Mouse (Mus musculus): ENCODE results near the gene Dennd2c. TPM values are rescaled to one million over a fixed set of nuclear protein-coding genes. Genes with fewer than 3 reads are reported as not detected.
"Not testable (repeated sequence)": the region's sequence is repeated elsewhere in the genome, so short reads cannot be mapped to it uniquely, and the experiment has no call there.

Gene Dennd2c
- polyA plus RNA-seq, 1 experiment from 2014 or later = 1.5 TPM

GRCm38 (mm10) chr3:103208237-103208636 is 105.8 kb downstream of the Dennd2c start:
- H3K27ac ChIP-seq = no peak overlapping the region
- H3K27me3 ChIP-seq = no peaks in the 10 kb centered on the region
- no peak overlapping the region for H3K4me2 ChIP-seq
- H3K36me3 ChIP-seq = no peaks in the 10 kb centered on the region
- no peak overlapping the region for H3K4me3 ChIP-seq
- H3K9ac ChIP-seq = no peak overlapping the region
- H3K4me1 ChIP-seq (replicated peaks) = no peaks in the 10 kb centered on the region
- 71% methylated on average over 2 of the region's 2 CpGs for WGBS
- no peaks in the 10 kb centered on the region for H3K9me3 ChIP-seq
- no peak for ATAC-seq (ENCODE audit: low FRiP score)

- ATAC-seq (ENCODE audit: low FRiP score) = no peak
- H3K36me3 ChIP-seq = no peaks in the 10 kb centered on the region
- H3K4me1 ChIP-seq (replicated peaks) = no peaks in the 10 kb centered on the region
- H3K4me3 ChIP-seq = no peak overlapping the region
- H3K9me3 ChIP-seq = no peaks in the 10 kb centered on the region
- H3K27me3 ChIP-seq = no peaks in the 10 kb centered on the region
- H3K9ac ChIP-seq = no peak overlapping the region
- WGBS = 90% methylated on average over 2 of the region's 2 CpGs
- H3K27ac ChIP-seq = no peak overlapping the region
- no peak overlapping the region for H3K4me2 ChIP-seq
Observed at GRCm38 (mm10) chr3:103211101-103211500, 108.7 kb downstream of the Dennd2c start.

- WGBS = 89% methylated on average over 1 of the region's 1 CpGs
- no peak overlapping the region for H3K9ac ChIP-seq
- no peak overlapping the region for H3K27ac ChIP-seq
- H3K36me3 ChIP-seq = no peaks in the 10 kb centered on the region
- no peaks in the 10 kb centered on the region for H3K4me1 ChIP-seq (replicated peaks)
- H3K4me3 ChIP-seq = no peak overlapping the region
- no peaks in the 10 kb centered on the region for H3K9me3 ChIP-seq
- no peak for ATAC-seq (ENCODE audit: low FRiP score)
- H3K4me2 ChIP-seq = no peak overlapping the region
- H3K27me3 ChIP-seq = no peaks in the 10 kb centered on the region
Observed at GRCm38 (mm10) chr3:103212142-103212541, 109.7 kb downstream of the Dennd2c start.

- no peak overlapping the region for H3K9ac ChIP-seq
- H3K4me3 ChIP-seq = no peak overlapping the region
- 70% methylated on average over 5 of the region's 5 CpGs for WGBS
- no peak overlapping the region for H3K27ac ChIP-seq
- H3K9me3 ChIP-seq = no peaks in the 10 kb centered on the region
- H3K4me1 ChIP-seq (replicated peaks) = no peaks in the 10 kb centered on the region
- H3K4me2 ChIP-seq = no peak overlapping the region
- no peaks in the 10 kb centered on the region for H3K36me3 ChIP-seq
- ATAC-seq (ENCODE audit: low FRiP score) = no peak
- no peaks in the 10 kb centered on the region for H3K27me3 ChIP-seq
Observed at GRCm38 (mm10) chr3:103213537-103213936, 111.1 kb downstream of the Dennd2c start.

- Histone ChIP-seq H3K36me3 (no peaks in the 10 kb centered on the region), H3K9me3 (no peaks in the 10 kb centered on the region), H3K4me2 (no peak overlapping the region), H3K4me1 (replicated peaks) (no peaks in the 10 kb centered on the region), H3K9ac (no peak overlapping the region), H3K27me3 (no peaks in the 10 kb centered on the region), H3K27ac (no peak overlapping the region), H3K4me3 (no peak overlapping the region)
- ATAC-seq (ENCODE audit: low FRiP score) = no peak
- WGBS = 84% methylated on average over 8 of the region's 8 CpGs
Observed at GRCm38 (mm10) chr3:103214593-103215285, 112.3 kb downstream of the Dennd2c start.

- not testable (repeated sequence) for H3K9me3 ChIP-seq, H3K4me3 ChIP-seq
Observed at GRCm38 (mm10) chr3:103215399-103215798, 113.0 kb downstream of the Dennd2c start.

More at GRCm38 (mm10) chr3:103215399-103215798, 113.0 kb downstream of the Dennd2c start:
- not testable (repeated sequence) for H3K4me2 ChIP-seq; ATAC-seq (ENCODE audit: low FRiP score); H3K27ac ChIP-seq; H3K36me3 ChIP-seq; H3K4me1 ChIP-seq (replicated peaks); H3K27me3 ChIP-seq; H3K9ac ChIP-seq
- WGBS = 92% methylated on average over 8 of the region's 8 CpGs

Other genes with a start within 250 kb of the Dennd2c start
- not detected in 2 replicates for gene Sycp1, start 166.5 kb upstream of the Dennd2c start, polyA plus RNA-seq (2015; fragmentation: Nextera tagmentation; extraction: Ambion mirVana)
- gene Nr1h5, start 138.5 kb upstream of the Dennd2c start, polyA plus RNA-seq (2015; fragmentation: Nextera tagmentation; extraction: Ambion mirVana) = 0.08 TPM in 1 of 2 replicates, not detected in the other
- gene Sike1, start 106.9 kb upstream of the Dennd2c start, polyA plus RNA-seq (2015; fragmentation: Nextera tagmentation; extraction: Ambion mirVana) = 54.3 and 64.6 TPM in 2 replicates
- 448 and 460 TPM in 2 replicates for gene Csde1, start 82.2 kb upstream of the Dennd2c start, polyA plus RNA-seq (2015; fragmentation: Nextera tagmentation; extraction: Ambion mirVana)
- gene Nras, start 44.3 kb upstream of the Dennd2c start, polyA plus RNA-seq (2015; fragmentation: Nextera tagmentation; extraction: Ambion mirVana) = 109 and 111 TPM in 2 replicates
- gene Ampd1, start 28.6 kb upstream of the Dennd2c start, polyA plus RNA-seq (2015; fragmentation: Nextera tagmentation; extraction: Ambion mirVana) = not detected in 2 replicates
- gene Bcas2, start 69.1 kb downstream of the Dennd2c start, polyA plus RNA-seq (2015; fragmentation: Nextera tagmentation; extraction: Ambion mirVana) = 233 and 236 TPM in 2 replicates
- gene Trim33, start 176.7 kb downstream of the Dennd2c start, polyA plus RNA-seq (2015; fragmentation: Nextera tagmentation; extraction: Ambion mirVana) = 35.9 and 39.5 TPM in 2 replicates

All from hindbrain, embryonic 13.5 days (tissue).